In the genomic region with DNA sequence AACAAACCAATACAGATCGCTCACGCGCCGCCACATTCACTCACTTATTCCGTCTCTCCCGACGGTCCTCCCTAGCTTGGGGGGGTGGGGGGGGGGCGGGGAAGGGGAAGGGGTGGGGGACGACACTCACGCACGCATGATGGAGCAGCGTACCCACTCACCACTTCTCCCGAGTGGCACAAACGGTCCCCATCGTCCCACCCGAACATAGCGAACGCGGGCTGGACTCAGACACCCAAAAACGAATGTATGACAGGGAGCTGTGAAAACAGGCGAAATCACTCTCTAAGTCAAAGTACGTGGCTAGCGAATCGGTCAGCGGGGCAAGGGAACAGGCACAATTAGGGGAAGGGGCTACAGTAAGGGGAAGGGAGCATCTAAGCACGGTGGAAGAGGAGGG, we compare ENCODE assay signal across 10 mouse cellular contexts. TPM values are rescaled to one million over a fixed set of nuclear protein-coding genes. Genes with fewer than 3 reads are reported as not detected.
A peak's percentile ranks its signal among the peaks of the same experiment; 100 is the strongest.
DNase-seq lines count a peak whose midpoint lies in the region; ATAC-seq and TF ChIP-seq lines count a peak whose summit lies in the region.
"Had no signal": no experiment of that assay in that cellular context is flagged by ENCODE, and none has a peak within 500 bp of the region (broad histone marks: within the 10 kb centered on the region; RNA-seq: fewer than 3 reads in every experiment).

No protein-coding gene starts in this region.

- no peaks in the 10 kb centered on the region for H3K4me1 ChIP-seq in heart, adult 2 months (ENCODE audit: control insufficient read depth, insufficient read depth, low read length)
- 0 out of 2 replicates have a peak, but pooled peaks cover 3% of the 10 kb centered on the region for H3K4me1 ChIP-seq in heart, embryonic 12.5 days (replicated peaks)
- H3K4me1 ChIP-seq in midbrain, embryonic 11.5 days (ENCODE audit: control insufficient read depth, insufficient read depth, low read length): no peaks in the 10 kb centered on the region
- H3K4me1 ChIP-seq in midbrain, embryonic 15.5 days: no peaks in the 10 kb centered on the region
- H3K4me1 ChIP-seq in liver, postnatal 0 days (ENCODE audit: insufficient read depth): no peaks in the 10 kb centered on the region

- WGBS in heart, adult 2 months: 2% methylated on average over 26 of the region's 26 CpGs
- WGBS in heart, embryonic 12.5 days: 2% methylated on average over 26 of the region's 26 CpGs
- 4% methylated on average over 24 of the region's 26 CpGs for WGBS in midbrain, embryonic 11.5 days
- 4% methylated on average over 26 of the region's 26 CpGs for WGBS in midbrain, embryonic 15.5 days
- 3% methylated on average over 23 of the region's 26 CpGs for WGBS in liver, postnatal 0 days (ENCODE audit: insufficient replicate concordance)

- no peak for ATAC-seq in heart, embryonic 12.5 days (ENCODE audit: insufficient number of reproducible peaks, low FRiP score)
- no peak for ATAC-seq in midbrain, embryonic 11.5 days (ENCODE audit: low FRiP score)
- ATAC-seq in midbrain, embryonic 15.5 days (replicated peaks): no peak
- no peak for ATAC-seq in liver, postnatal 0 days

- H3K79me2 ChIP-seq in heart, adult 2 months (replicated peaks; ENCODE audit: control insufficient read depth, insufficient read depth, low read length): no peaks in the 10 kb centered on the region

- intact Hi-C loops in heart, adult 2 months (cut with DNase I): no loop called here
- intact Hi-C loops in gastrocnemius, postnatal 14 days (cut with DNase I; ENCODE audit: low total_unique reads): no loop called here

- TF ChIP-seq EP300 in heart, adult 2 months (IDR thresholded peaks at IDR 0.05; ENCODE audit: insufficient read depth, low read depth, low read length): no peak
- TF ChIP-seq EP300 in liver, postnatal 0 days (IDR thresholded peaks at IDR 0.05; ENCODE audit: low read depth): no peak

- no peak overlapping the region for H3K4me3 ChIP-seq in heart, adult 2 months
- H3K4me3 ChIP-seq in heart, embryonic 12.5 days: no peak overlapping the region
- H3K4me3 ChIP-seq in midbrain, embryonic 11.5 days (ENCODE audit: low read depth, low read length): no peak overlapping the region
- H3K4me3 ChIP-seq in midbrain, embryonic 15.5 days: no peak overlapping the region
- no peak overlapping the region for H3K4me3 ChIP-seq in liver, postnatal 0 days (ENCODE audit: low read depth, low read length)

- DNase-seq in heart, adult 2 months: peak; percentile 31 to 38
- peak; percentile 100 for DNase-seq in midbrain, embryonic 11.5 days (ENCODE audit: low spot score, missing footprints)
- peak; percentile 54 for DNase-seq in brain, embryonic 14.5 days (ENCODE audit: low read depth)
- peak; percentile 95 for DNase-seq in liver, postnatal 0 days
- DNase-seq in thymus, postnatal 4 days: peak; percentile 63
- no peak for DNase-seq in gastrocnemius, postnatal 14 days

- TF ChIP-seq POLR2A in heart, adult 2 months (IDR thresholded peaks at IDR 0.05; ENCODE audit: insufficient read depth, low read depth, low read length): no peak
- no peak for TF ChIP-seq POLR2A in brain, embryonic 14.5 days (IDR thresholded peaks at IDR 0.05; ENCODE audit: borderline replicate concordance, extremely low read depth, insufficient read depth, insufficient read length, poor library complexity, severe bottlenecking)

- 0 out of 2 replicates have a peak, but pooled peaks cover 1% of the 10 kb centered on the region for H3K27me3 ChIP-seq in heart, adult 2 months (ENCODE audit: control insufficient read depth, insufficient read depth, low read length)
- no peaks in the 10 kb centered on the region for H3K27me3 ChIP-seq in heart, embryonic 12.5 days (replicated peaks)
- no peaks in the 10 kb centered on the region for H3K27me3 ChIP-seq in midbrain, embryonic 11.5 days (ENCODE audit: control insufficient read depth, insufficient read depth, low read length)
- H3K27me3 ChIP-seq in midbrain, embryonic 15.5 days (replicated peaks): no peaks in the 10 kb centered on the region
- H3K27me3 ChIP-seq in liver, postnatal 0 days (ENCODE audit: insufficient read depth, low read length): no peaks in the 10 kb centered on the region

- no peaks in the 10 kb centered on the region for H3K36me3 ChIP-seq in heart, adult 2 months (ENCODE audit: control insufficient read depth, insufficient read depth, low read length)
- no peaks in the 10 kb centered on the region for H3K36me3 ChIP-seq in heart, embryonic 12.5 days
- H3K36me3 ChIP-seq in midbrain, embryonic 11.5 days (ENCODE audit: control insufficient read depth, insufficient read depth, low read length): no peaks in the 10 kb centered on the region
- no peaks in the 10 kb centered on the region for H3K36me3 ChIP-seq in midbrain, embryonic 15.5 days (replicated peaks)
- no peaks in the 10 kb centered on the region for H3K36me3 ChIP-seq in liver, postnatal 0 days (replicated peaks; ENCODE audit: insufficient read depth, low read length)

- H3K4me2 ChIP-seq in heart, embryonic 12.5 days: no peak overlapping the region
- H3K4me2 ChIP-seq in midbrain, embryonic 11.5 days: no peak overlapping the region
- no peak overlapping the region for H3K4me2 ChIP-seq in midbrain, embryonic 15.5 days
- H3K4me2 ChIP-seq in liver, postnatal 0 days (ENCODE audit: low read depth, low read length): no peak overlapping the region

- no peak overlapping the region for H3K27ac ChIP-seq in heart, adult 2 months
- H3K27ac ChIP-seq in heart, embryonic 12.5 days (ENCODE audit: poor library complexity, severe bottlenecking): no peak overlapping the region
- no peak overlapping the region for H3K27ac ChIP-seq in midbrain, embryonic 11.5 days (ENCODE audit: low read depth, low read length)
- no peak overlapping the region for H3K27ac ChIP-seq in midbrain, embryonic 15.5 days
- H3K27ac ChIP-seq in liver, postnatal 0 days (ENCODE audit: low read depth): no peak overlapping the region

- TF ChIP-seq CTCF in heart, adult 2 months (IDR thresholded peaks at IDR 0.05): no peak
- no peak for TF ChIP-seq CTCF in brain, embryonic 14.5 days (IDR thresholded peaks at IDR 0.05; ENCODE audit: borderline replicate concordance, extremely low read depth, insufficient read depth, insufficient read length)
- no peak for TF ChIP-seq CTCF in liver, postnatal 0 days (IDR thresholded peaks at IDR 0.05; ENCODE audit: low read depth)

- no peak overlapping the region for H3K9ac ChIP-seq in heart, adult 2 months (ENCODE audit: low read depth, low read length)
- H3K9ac ChIP-seq in heart, embryonic 12.5 days: no peak overlapping the region
- no peak overlapping the region for H3K9ac ChIP-seq in midbrain, embryonic 11.5 days (ENCODE audit: low read length)
- H3K9ac ChIP-seq in midbrain, embryonic 15.5 days: no peak overlapping the region
- H3K9ac ChIP-seq in liver, postnatal 0 days (replicated peaks): no peak overlapping the region

- no peaks in the 10 kb centered on the region for H3K9me3 ChIP-seq in heart, embryonic 12.5 days (replicated peaks)
- H3K9me3 ChIP-seq in midbrain, embryonic 11.5 days (ENCODE audit: control insufficient read depth, low read length): no peaks in the 10 kb centered on the region
- H3K9me3 ChIP-seq in midbrain, embryonic 15.5 days: no peaks in the 10 kb centered on the region
- H3K9me3 ChIP-seq in liver, postnatal 0 days (ENCODE audit: low read length): no peaks in the 10 kb centered on the region

RNA-seq across cellular contexts. Expression of a gene that starts 30.2 kb away (rescaled TPM):
- not detected for total RNA-seq in heart, adult 2 months (2021)
- not detected in 2 replicates for polyA plus RNA-seq in heart, adult 2 months (2012; rRNA removed)
- polyA plus RNA-seq in heart, embryonic 12.5 days (2016; fragmentation: Nextera tagmentation; extraction: Ambion mirVana): not detected in 2 replicates
- not detected in 2 replicates for polyA plus RNA-seq in midbrain, embryonic 11.5 days (2014; fragmentation: Nextera tagmentation; extraction: Ambion mirVana)
- not detected in 2 replicates for polyA plus RNA-seq in midbrain, embryonic 15.5 days (2015; fragmentation: Nextera tagmentation; extraction: Ambion mirVana)
- not detected in 2 replicates for polyA plus RNA-seq in brain, embryonic 14.5 days (2012; rRNA removed)
- polyA plus RNA-seq in liver, postnatal 0 days (2015; fragmentation: Nextera tagmentation; extraction: Ambion mirVana): not detected in 2 replicates
- total RNA-seq in gastrocnemius, postnatal 14 days (2021): not detected
- total RNA-seq: layer of hippocampus, adult 18-20 months; neutrophil, adult 5-6 weeks had no signal

RNA-seq across cellular contexts. Expression of a gene that starts 38.4 kb away (rescaled TPM):
- total RNA-seq in heart, adult 2 months (2021): 1 to 10 TPM; 6.3 to 7.7 TPM
- polyA plus RNA-seq in heart, adult 2 months (2012; rRNA removed): 34.5 and 68.1 TPM in 2 replicates
- 35.7 and 39.5 TPM in 2 replicates for polyA plus RNA-seq in heart, embryonic 12.5 days (2016; fragmentation: Nextera tagmentation; extraction: Ambion mirVana)
- 10.9 and 11.8 TPM in 2 replicates for polyA plus RNA-seq in midbrain, embryonic 11.5 days (2014; fragmentation: Nextera tagmentation; extraction: Ambion mirVana)
- 63.1 and 78.9 TPM in 2 replicates for polyA plus RNA-seq in midbrain, embryonic 15.5 days (2015; fragmentation: Nextera tagmentation; extraction: Ambion mirVana)
- polyA plus RNA-seq in brain, embryonic 14.5 days (2012; rRNA removed): 192 and 203 TPM in 2 replicates
- polyA plus RNA-seq in liver, postnatal 0 days (2015; fragmentation: Nextera tagmentation; extraction: Ambion mirVana): 11.6 and 13.0 TPM in 2 replicates
- total RNA-seq in gastrocnemius, postnatal 14 days (2021): 1 to 10 TPM; 2.0 to 2.6 TPM
